Mouse (Mus musculus) spleen, adult 12 weeks (tissue): ENCODE results near the gene Trim58.

ENCODE experiments used
- DNase-seq: peaks from one replicate; pipeline ENCODE4 v3.0.0; 2022; ENCODE audit warnings: low spot score

Trim58 gene

DNA sequence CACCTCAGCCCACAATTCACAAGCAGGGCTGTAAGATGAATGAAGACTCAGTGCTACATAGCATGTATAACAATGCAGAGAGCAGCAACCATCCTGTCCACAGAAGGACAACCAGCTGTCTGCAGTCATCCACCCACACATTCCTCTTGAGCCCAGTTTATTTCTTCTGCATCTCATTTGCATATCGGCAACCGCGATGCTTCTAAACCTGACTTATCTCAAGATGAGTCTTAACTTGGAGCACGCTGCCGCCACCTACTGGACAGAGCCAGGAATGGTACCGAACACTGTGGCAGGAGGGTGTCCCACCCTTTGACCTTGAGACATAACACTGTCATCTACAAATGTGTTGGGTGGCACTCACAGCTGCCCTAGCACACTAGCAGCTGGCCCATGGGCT, 3.1 kb downstream of the Trim58 start:
- DNase-seq: peak; percentile 74

DNA sequence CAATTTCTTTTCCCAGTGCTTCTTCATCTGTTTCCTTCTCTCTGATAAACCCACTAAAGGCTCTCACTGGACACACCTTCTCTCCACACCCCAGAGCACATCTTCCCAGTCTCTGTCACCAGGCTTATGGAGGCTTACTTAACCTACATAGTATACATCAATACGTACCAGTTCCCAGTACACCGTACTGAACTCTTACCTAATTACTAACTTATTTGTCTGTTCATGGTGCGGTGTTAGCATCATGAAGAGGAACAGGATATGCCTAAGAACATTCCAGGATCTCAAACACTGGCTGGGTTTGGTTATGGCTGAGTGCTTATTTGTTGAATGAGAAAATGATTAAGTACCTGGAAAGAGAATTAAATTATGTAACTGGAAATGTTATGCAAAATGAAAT, 14.9 kb downstream of the Trim58 start:
- no peak for DNase-seq

DNA sequence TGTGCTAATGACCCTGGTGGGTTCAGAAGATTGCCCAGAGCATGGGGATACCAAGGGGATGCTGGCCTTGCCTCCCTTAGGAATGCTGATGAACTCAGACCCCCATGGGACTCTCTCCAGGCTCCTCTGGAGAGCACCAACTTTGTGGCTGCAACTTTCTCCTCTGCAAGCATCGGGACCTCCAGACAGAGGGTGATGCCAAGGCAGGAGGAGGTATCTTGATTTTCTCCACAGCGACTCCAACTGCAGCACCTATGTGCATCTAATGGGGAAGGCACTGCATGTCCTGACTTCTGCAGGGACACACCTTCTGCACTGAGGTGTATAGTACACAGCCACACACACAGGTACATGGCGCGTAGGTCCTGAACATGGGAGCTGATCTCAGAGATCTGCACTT, 18.3 kb downstream of the Trim58 start, which contains the start of gene Olfr322:
Gene Olfr322 (plus strand): TSS at position 187 of the 400 bp plus-strand sequence.
- no peak for DNase-seq

DNA sequence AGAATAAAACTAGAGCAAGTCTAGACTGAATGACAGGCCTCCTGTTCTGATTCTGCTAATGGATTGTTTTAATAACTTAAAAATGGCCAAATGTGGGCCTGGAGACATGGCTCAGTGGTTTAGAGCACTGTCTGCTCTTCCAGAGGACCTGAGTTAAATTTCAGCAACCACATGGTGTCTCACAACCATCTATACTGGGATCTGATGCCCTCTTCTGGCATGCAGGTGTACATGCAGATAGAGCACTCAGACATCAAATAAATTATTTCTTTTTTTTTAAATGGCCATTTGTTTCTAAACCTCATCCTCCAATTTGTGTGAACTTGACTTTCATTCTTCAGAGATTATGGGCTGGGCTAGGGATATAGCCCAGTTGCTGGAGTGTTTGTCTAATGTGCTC, 29.0 kb downstream of the Trim58 start:
- no peak for DNase-seq

DNA sequence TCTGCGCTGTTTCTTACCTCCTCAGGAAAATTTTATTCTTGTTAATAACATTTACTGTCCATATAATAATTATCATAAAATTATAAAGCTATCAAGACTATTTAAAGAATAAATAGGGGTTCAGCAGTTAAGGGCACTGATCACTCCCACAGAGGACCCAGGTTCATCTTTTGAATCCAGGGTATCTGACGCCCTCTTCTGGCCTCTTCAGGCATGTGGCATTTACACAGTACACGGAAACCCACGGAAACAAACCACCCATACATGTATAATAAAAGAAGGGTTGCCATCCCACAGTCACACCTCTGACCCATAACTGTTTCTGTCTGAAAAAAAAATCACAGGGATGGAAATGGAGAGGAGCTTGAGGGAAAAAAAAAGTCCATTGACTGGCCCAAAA, 31.6 kb downstream of the Trim58 start:
- no peak for DNase-seq

DNA sequence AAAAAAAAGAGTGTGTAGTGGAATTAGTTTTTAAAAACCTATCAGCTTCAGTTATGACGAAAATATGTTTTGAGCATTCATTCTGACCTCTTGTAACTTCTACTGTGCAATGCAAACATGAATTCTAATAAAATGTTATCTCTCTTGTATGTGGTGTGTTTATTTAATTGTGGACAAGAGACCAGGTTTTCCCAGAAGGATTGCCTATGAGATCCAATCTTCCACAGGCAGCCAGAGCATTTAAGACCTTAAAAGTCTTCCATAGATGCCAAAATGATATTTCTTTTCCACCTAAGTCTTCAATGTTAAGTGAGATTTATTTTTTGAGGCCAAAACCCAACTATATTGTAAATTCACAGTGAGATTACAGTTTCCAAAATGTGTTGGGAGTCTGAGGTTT, 40.5 kb downstream of the Trim58 start, which contains the start of gene Olfr320:
Gene Olfr320 (plus strand): TSS at position 301 of the 400 bp plus-strand sequence.
- no peak for DNase-seq

DNA sequence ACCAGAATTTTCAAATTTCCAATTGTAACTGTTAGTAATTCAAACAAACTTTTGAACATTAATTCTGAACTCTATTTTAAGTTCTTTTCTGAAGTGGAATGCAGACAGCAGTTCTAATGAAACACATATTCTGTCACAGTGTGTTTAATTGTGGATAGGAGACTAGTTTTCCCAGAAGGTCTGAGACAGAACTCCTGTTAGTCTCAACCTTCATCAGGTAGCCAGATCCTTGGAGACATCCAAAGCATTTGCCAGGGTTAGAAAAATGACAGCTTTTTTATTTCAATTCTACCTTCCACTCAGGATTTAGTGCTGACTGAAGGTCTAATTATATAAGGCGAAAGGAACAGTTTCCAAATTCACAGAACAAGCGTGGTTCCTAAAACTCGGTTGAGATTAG, 58.6 kb downstream of the Trim58 start, which contains the start of gene Olfr319:
Gene Olfr319 (plus strand): TSS at position 301 of the 400 bp plus-strand sequence.
- no peak for DNase-seq
